Mouse (Mus musculus) T-helper 2 cell (primary cell): ENCODE data around the gene Rph3a.

ENCODE experiments used
- in situ Hi-C: fragments of 300-600 bp; cut with MboI, MseI; formaldehyde crosslinking; loops from one replicate; pipeline ENCODE4 v1.15.1; 2025; ENCODE audit warnings: high pct_unique_total_duplicates

Rph3a gene

GRCm38 (mm10) chr5:121009811-121010569 lies at the start of gene Rph3a:
Gene Rph3a, minus strand, starts transcription at chr5:121010092.
- in situ Hi-C loops: no loop called here

- in situ Hi-C loops: no loop called here
Measured at GRCm38 (mm10) chr5:121058261-121058660, 48.4 kb upstream of the Rph3a start.

- in situ Hi-C loops: no loop called here
Measured at GRCm38 (mm10) chr5:121053886-121054285, 44.0 kb upstream of the Rph3a start.

GRCm38 (mm10) chr5:121041791-121042190 lies 31.9 kb upstream of the Rph3a start:
- in situ Hi-C loops: no loop called here

GRCm38 (mm10) chr5:121039465-121039864 lies 29.6 kb upstream of the Rph3a start:
- in situ Hi-C loops: no loop called here

GRCm38 (mm10) chr5:121030161-121030560 lies 20.3 kb upstream of the Rph3a start:
- in situ Hi-C loops: no loop called here

GRCm38 (mm10) chr5:121019505-121019904 lies 9.6 kb upstream of the Rph3a start:
- in situ Hi-C loops: no loop called here

GRCm38 (mm10) chr5:121017699-121018098 lies 7.8 kb upstream of the Rph3a start:
- in situ Hi-C loops: no loop called here

GRCm38 (mm10) chr5:121016405-121016804 lies 6.5 kb upstream of the Rph3a start:
- in situ Hi-C loops: no loop called here

GRCm38 (mm10) chr5:121014496-121014895 lies 4.6 kb upstream of the Rph3a start:
- in situ Hi-C loops: no loop called here

GRCm38 (mm10) chr5:121011962-121012361 lies 2.1 kb upstream of the Rph3a start:
- in situ Hi-C loops: no loop called here

GRCm38 (mm10) chr5:121009406-121009805 lies 486 bp downstream of the Rph3a start:
- in situ Hi-C loops: no loop called here

GRCm38 (mm10) chr5:121008411-121009239 lies 1.3 kb downstream of the Rph3a start:
- in situ Hi-C loops: no loop called here

GRCm38 (mm10) chr5:121007563-121007962 lies 2.3 kb downstream of the Rph3a start:
- in situ Hi-C loops: no loop called here

- in situ Hi-C loops: no loop called here
Measured at GRCm38 (mm10) chr5:121007130-121007529, 2.8 kb downstream of the Rph3a start.

GRCm38 (mm10) chr5:121006176-121006575 lies 3.7 kb downstream of the Rph3a start:
- in situ Hi-C loops: no loop called here

- in situ Hi-C loops: no loop called here
Measured at GRCm38 (mm10) chr5:121003781-121004180, 6.1 kb downstream of the Rph3a start.

- in situ Hi-C loops: no loop called here
Measured at GRCm38 (mm10) chr5:120999573-120999972, 10.3 kb downstream of the Rph3a start.

GRCm38 (mm10) chr5:120988373-120988772 lies 21.5 kb downstream of the Rph3a start:
- in situ Hi-C loops: no loop called here

GRCm38 (mm10) chr5:120983029-120983428 lies 26.9 kb downstream of the Rph3a start:
- in situ Hi-C loops: no loop called here

GRCm38 (mm10) chr5:120981211-120981610 lies 28.7 kb downstream of the Rph3a start:
- in situ Hi-C loops: no loop called here

- in situ Hi-C loops: no loop called here
Measured at GRCm38 (mm10) chr5:120980116-120980515, 29.8 kb downstream of the Rph3a start.

GRCm38 (mm10) chr5:120976138-120976537 lies 33.8 kb downstream of the Rph3a start:
- in situ Hi-C loops: no loop called here
